Mouse (Mus musculus): ENCODE results near the gene Polr3f.

- TF ChIP-seq POLR2A (IDR thresholded peaks at IDR 0.05; ENCODE audit: extremely low read depth, insufficient read depth, low read length) (no peak), CTCF (IDR thresholded peaks at IDR 0.05; ENCODE audit: extremely low read depth, insufficient read depth, low read length) (no peak)
Observed at GRCm38 (mm10) chr2:144487476-144487875, 40.0 kb upstream of the Polr3f start.
